Mouse (Mus musculus) limb, embryonic 11.5 days (tissue): ENCODE data around the gene Eya2. TPM values are rescaled to one million over a fixed set of nuclear protein-coding genes. Genes with fewer than 3 reads are reported as not detected.

Source experiments
- ATAC-seq: fragments of 200-750 bp; cut with Nextera tagmentation; 2 replicates; pipeline ENCODE4 v1.8.0; 2017; ENCODE audit warnings: low read depth; ENCODE audit not compliant: insufficient number of reproducible peaks, low FRiP score, low TSS enrichment
- DNase-seq: peaks from one replicate; pipeline ENCODE4 v3.0.0-alpha.2; 2015; ENCODE audit warnings: low spot score
- H3K27ac ChIP-seq: fragments of 300-500 bp; sonication (generic); replicated peaks from 2 replicates; pipeline ENCODE4 v1.5.1; 2014; ENCODE audit warnings: low read depth, mild to moderate bottlenecking, low read length
- H3K27me3 ChIP-seq: fragments of 300-500 bp; sonication (generic); 2 replicates; pipeline ENCODE4 v1.6.1; 2014; ENCODE audit warnings: mild to moderate bottlenecking, low read length, mixed read lengths; ENCODE audit not compliant: control insufficient read depth, insufficient read depth
- H3K36me3 ChIP-seq: fragments of 300-500 bp; sonication (generic); 2 replicates; pipeline ENCODE4 v1.6.1; 2014; ENCODE audit warnings: mild to moderate bottlenecking, low read length, moderate library complexity, mixed read lengths; ENCODE audit not compliant: control insufficient read depth, insufficient read depth
- H3K4me1 ChIP-seq: fragments of 300-500 bp; sonication (generic); 2 replicates; pipeline ENCODE4 v1.6.1; 2014; ENCODE audit warnings: low read length, mixed read lengths; ENCODE audit not compliant: control insufficient read depth, insufficient read depth
- H3K4me2 ChIP-seq: fragments of 300-500 bp; sonication (generic); 2 replicates; pipeline ENCODE4 v1.6.1; 2014; ENCODE audit warnings: low read depth, mild to moderate bottlenecking, moderate library complexity; ENCODE audit not compliant: severe bottlenecking
- H3K4me3 ChIP-seq: fragments of 300-500 bp; sonication (generic); 2 replicates; pipeline ENCODE4 v1.5.1; 2014; ENCODE audit warnings: low read depth, low read length
- H3K9ac ChIP-seq: fragments of 300-500 bp; sonication (generic); 2 replicates; pipeline ENCODE4 v1.6.1; 2014; ENCODE audit warnings: mild to moderate bottlenecking, low read length
- H3K9me3 ChIP-seq: fragments of 300-500 bp; sonication (generic); 2 replicates; pipeline ENCODE4 v1.6.1; 2016; ENCODE audit warnings: low read length; ENCODE audit not compliant: control insufficient read depth
- WGBS: fragments of 180-500 bp; shearing (Covaris S2); extraction: QIAGEN DNeasy Blood & Tissue Kit; methylation state at CpG from one replicate; pipeline ENCODE4 v1.1.7; 2014; 5-methylcytosine and 5-hydroxymethylcytosine counted together
- polyA plus RNA-seq: library from polyadenylated mRNA; unstranded; fragments of >200 nt; fragmentation: Nextera tagmentation; extraction: Ambion mirVana; gene quantifications from 2 replicates; pipeline ENCODE4 v1.2.1, GENCODE M21; 2014

Gene Eya2
- polyA plus RNA-seq, 1 experiment from 2014 or later, result 8.8 TPM

GRCm38 (mm10) chr2:165656541-165656940, 61.7 kb downstream of the Eya2 start:
- WGBS, result 89% methylated on average over 4 of the region's 4 CpGs
- peaks cover 46% of the 10 kb centered on the region for H3K4me1 ChIP-seq

GRCm38 (mm10) chr2:165656956-165657355, 62.1 kb downstream of the Eya2 start:
- 72% methylated on average over 6 of the region's 6 CpGs for WGBS
- no peaks in the 10 kb centered on the region for H3K27me3 ChIP-seq
- H3K4me1 ChIP-seq, result peaks cover 45% of the 10 kb centered on the region
- no peak overlapping the region for H3K4me3 ChIP-seq
- no peak overlapping the region for H3K9ac ChIP-seq
- no peak overlapping the region for H3K27ac ChIP-seq
- no peak for DNase-seq
- no peaks in the 10 kb centered on the region for H3K9me3 ChIP-seq
- no peak for ATAC-seq
- H3K36me3 ChIP-seq, result no peaks in the 10 kb centered on the region
- no peak overlapping the region for H3K4me2 ChIP-seq

More at GRCm38 (mm10) chr2:165656541-165656940, 61.7 kb downstream of the Eya2 start:
- no peaks in the 10 kb centered on the region for H3K27me3 ChIP-seq
- H3K4me2 ChIP-seq, result no peak overlapping the region
- ATAC-seq (no peak), DNase-seq (no peak)
- no peak overlapping the region for H3K27ac ChIP-seq
- no peaks in the 10 kb centered on the region for H3K36me3 ChIP-seq
- H3K4me3 ChIP-seq, result no peak overlapping the region
- no peaks in the 10 kb centered on the region for H3K9me3 ChIP-seq
- no peak overlapping the region for H3K9ac ChIP-seq

- ATAC-seq (no peak), DNase-seq (peak; percentile 47)
- no peak overlapping the region for H3K4me3 ChIP-seq
- H3K27me3 ChIP-seq, result no peaks in the 10 kb centered on the region
- no peak overlapping the region for H3K9ac ChIP-seq
- 44% methylated on average over 5 of the region's 5 CpGs for WGBS
- H3K36me3 ChIP-seq, result no peaks in the 10 kb centered on the region
- no peak overlapping the region for H3K27ac ChIP-seq
- no peak overlapping the region for H3K4me2 ChIP-seq
- no peaks in the 10 kb centered on the region for H3K9me3 ChIP-seq
- H3K4me1 ChIP-seq, result peaks cover 19% of the 10 kb centered on the region
These were observed 64.7 kb downstream of the Eya2 start for GRCm38 (mm10) chr2:165659552-165659951.

- Histone ChIP-seq H3K27me3 (no peaks in the 10 kb centered on the region), H3K4me3 (no peak overlapping the region), H3K9me3 (no peaks in the 10 kb centered on the region), H3K4me1 (peaks cover 6% of the 10 kb centered on the region), H3K36me3 (no peaks in the 10 kb centered on the region), H3K4me2 (no peak overlapping the region), H3K27ac (no peak overlapping the region), H3K9ac (no peak overlapping the region)
- no peak for DNase-seq
- 94% methylated on average over 7 of the region's 7 CpGs for WGBS
- no peak for ATAC-seq
These were observed 68.4 kb downstream of the Eya2 start for GRCm38 (mm10) chr2:165663266-165663665.

- WGBS, result 91% methylated on average over 7 of the region's 7 CpGs
- no peak for DNase-seq
- Histone ChIP-seq H3K27ac (no peak overlapping the region), H3K9me3 (no peaks in the 10 kb centered on the region; the same call in 1 of the 2 replicates), H3K36me3 (no peaks in the 10 kb centered on the region), H3K4me3 (no peak overlapping the region), H3K27me3 (no peaks in the 10 kb centered on the region), H3K9ac (no peak overlapping the region), H3K4me1 (peaks cover under 1% of the 10 kb centered on the region), H3K4me2 (no peak overlapping the region)
- ATAC-seq, result no peak
These were observed 69.8 kb downstream of the Eya2 start for GRCm38 (mm10) chr2:165664648-165665047.

GRCm38 (mm10) chr2:165665176-165665575, 70.3 kb downstream of the Eya2 start:
- Histone ChIP-seq H3K27ac (no peak overlapping the region), H3K4me1 (no peaks in the 10 kb centered on the region; the same call in 1 of the 2 replicates), H3K4me3 (no peak overlapping the region), H3K4me2 (no peak overlapping the region), H3K36me3 (no peaks in the 10 kb centered on the region), H3K27me3 (no peaks in the 10 kb centered on the region), H3K9ac (no peak overlapping the region), H3K9me3 (no peaks in the 10 kb centered on the region; the same call in 1 of the 2 replicates)
- ATAC-seq (no peak), DNase-seq (no peak)
- 58% methylated on average over 5 of the region's 5 CpGs for WGBS

GRCm38 (mm10) chr2:165667096-165667495, 72.3 kb downstream of the Eya2 start:
- DNase-seq, result no peak
- no peak for ATAC-seq
- H3K4me1 ChIP-seq, result no peaks in the 10 kb centered on the region; the same call in 1 of the 2 replicates
- H3K9me3 ChIP-seq, result no peaks in the 10 kb centered on the region; the same call in 1 of the 2 replicates
- H3K9ac ChIP-seq, result no peak overlapping the region
- no peak overlapping the region for H3K27ac ChIP-seq
- H3K4me2 ChIP-seq, result no peak overlapping the region
- no peaks in the 10 kb centered on the region for H3K27me3 ChIP-seq
- WGBS, result 94% methylated on average over 2 of the region's 2 CpGs
- H3K36me3 ChIP-seq, result no peaks in the 10 kb centered on the region
- no peak overlapping the region for H3K4me3 ChIP-seq

GRCm38 (mm10) chr2:165682719-165683118, 87.9 kb downstream of the Eya2 start:
- DNase-seq, result no peak
- Histone ChIP-seq H3K27me3 (no peaks in the 10 kb centered on the region), H3K9me3 (no peaks in the 10 kb centered on the region), H3K27ac (no peak overlapping the region), H3K4me3 (no peak overlapping the region), H3K4me2 (no peak overlapping the region), H3K9ac (no peak overlapping the region), H3K36me3 (no peaks in the 10 kb centered on the region), H3K4me1 (no peaks in the 10 kb centered on the region)
- no peak for ATAC-seq
- WGBS, result 58% methylated on average over 6 of the region's 6 CpGs

GRCm38 (mm10) chr2:165687516-165687915, 92.7 kb downstream of the Eya2 start:
- H3K27me3 ChIP-seq, result no peaks in the 10 kb centered on the region
- no peak overlapping the region for H3K27ac ChIP-seq
- ATAC-seq, result no peak
- no peak overlapping the region for H3K4me3 ChIP-seq
- peak; percentile 72 for DNase-seq
- no peak overlapping the region for H3K4me2 ChIP-seq
- H3K9ac ChIP-seq, result no peak overlapping the region
- H3K36me3 ChIP-seq, result no peaks in the 10 kb centered on the region
- no peaks in the 10 kb centered on the region for H3K9me3 ChIP-seq
- H3K4me1 ChIP-seq, result no peaks in the 10 kb centered on the region
- WGBS, result 26% methylated on average over 8 of the region's 8 CpGs
